Mouse (Mus musculus): ENCODE results near the gene Rps11. TPM values are rescaled to one million over a fixed set of nuclear protein-coding genes. Genes with fewer than 3 reads are reported as not detected.
A peak's percentile ranks its signal among the peaks of the same experiment; 100 is the strongest.

Rps11 gene
- polyA plus RNA-seq, 1 experiment, result 221 TPM

GRCm38 (mm10) chr7:45094121-45094520 is 30.1 kb downstream of the Rps11 start:
- no peak for DNase-seq
- TF ChIP-seq CTCF (IDR thresholded peaks at IDR 0.05; ENCODE audit: insufficient read depth, low read length), result no peak
- TF ChIP-seq POLR2A (IDR thresholded peaks at IDR 0.05; ENCODE audit: borderline replicate concordance, extremely low read depth, low read depth, low read length), result no peak
- peaks cover 2% of the 10 kb centered on the region; the same call in 1 of the 2 replicates for H3K4me1 ChIP-seq (ENCODE audit: control insufficient read depth, insufficient read depth, low read length)
- no peak overlapping the region for H3K4me3 ChIP-seq (replicated peaks; ENCODE audit: extremely low read depth, low read depth, low read length)
- 63% methylated on average over 7 of the region's 7 CpGs for WGBS

- Histone ChIP-seq H3K4me1 (ENCODE audit: control insufficient read depth, insufficient read depth, low read length) (peaks cover 2% of the 10 kb centered on the region; the same call in 1 of the 2 replicates), H3K4me3 (replicated peaks; ENCODE audit: extremely low read depth, low read depth, low read length) (no peak overlapping the region)
- DNase-seq, result no peak
- 42% methylated on average over 18 of the region's 18 CpGs for WGBS
- TF ChIP-seq CTCF (IDR thresholded peaks at IDR 0.05; ENCODE audit: insufficient read depth, low read length) (no peak), POLR2A (IDR thresholded peaks at IDR 0.05; ENCODE audit: borderline replicate concordance, extremely low read depth, low read depth, low read length) (no peak)
These were observed 30.7 kb downstream of the Rps11 start for GRCm38 (mm10) chr7:45093516-45093905.

GRCm38 (mm10) chr7:45092828-45093515 is 31.3 kb downstream of the Rps11 start:
- H3K4me3 ChIP-seq (replicated peaks; ENCODE audit: extremely low read depth, low read depth, low read length), result no peak overlapping the region
- no peak for DNase-seq
- peaks cover 2% of the 10 kb centered on the region; the same call in 1 of the 2 replicates for H3K4me1 ChIP-seq (ENCODE audit: control insufficient read depth, insufficient read depth, low read length)
- WGBS, result 66% methylated on average over 12 of the region's 12 CpGs
- TF ChIP-seq POLR2A (IDR thresholded peaks at IDR 0.05; ENCODE audit: borderline replicate concordance, extremely low read depth, low read depth, low read length), result no peak
- no peak for TF ChIP-seq CTCF (IDR thresholded peaks at IDR 0.05; ENCODE audit: insufficient read depth, low read length)

- DNase-seq, result peak; percentile 45
- WGBS, result 1% methylated on average over 16 of the region's 16 CpGs
- peaks cover 2% of the 10 kb centered on the region; the same call in 1 of the 2 replicates for H3K4me1 ChIP-seq (ENCODE audit: control insufficient read depth, insufficient read depth, low read length)
These were observed 32.2 kb downstream of the Rps11 start, which contains the start of gene Rcn3 for GRCm38 (mm10) chr7:45092048-45092447. Gene Rcn3, minus strand, starts transcription at chr7:45092221.

DNA sequence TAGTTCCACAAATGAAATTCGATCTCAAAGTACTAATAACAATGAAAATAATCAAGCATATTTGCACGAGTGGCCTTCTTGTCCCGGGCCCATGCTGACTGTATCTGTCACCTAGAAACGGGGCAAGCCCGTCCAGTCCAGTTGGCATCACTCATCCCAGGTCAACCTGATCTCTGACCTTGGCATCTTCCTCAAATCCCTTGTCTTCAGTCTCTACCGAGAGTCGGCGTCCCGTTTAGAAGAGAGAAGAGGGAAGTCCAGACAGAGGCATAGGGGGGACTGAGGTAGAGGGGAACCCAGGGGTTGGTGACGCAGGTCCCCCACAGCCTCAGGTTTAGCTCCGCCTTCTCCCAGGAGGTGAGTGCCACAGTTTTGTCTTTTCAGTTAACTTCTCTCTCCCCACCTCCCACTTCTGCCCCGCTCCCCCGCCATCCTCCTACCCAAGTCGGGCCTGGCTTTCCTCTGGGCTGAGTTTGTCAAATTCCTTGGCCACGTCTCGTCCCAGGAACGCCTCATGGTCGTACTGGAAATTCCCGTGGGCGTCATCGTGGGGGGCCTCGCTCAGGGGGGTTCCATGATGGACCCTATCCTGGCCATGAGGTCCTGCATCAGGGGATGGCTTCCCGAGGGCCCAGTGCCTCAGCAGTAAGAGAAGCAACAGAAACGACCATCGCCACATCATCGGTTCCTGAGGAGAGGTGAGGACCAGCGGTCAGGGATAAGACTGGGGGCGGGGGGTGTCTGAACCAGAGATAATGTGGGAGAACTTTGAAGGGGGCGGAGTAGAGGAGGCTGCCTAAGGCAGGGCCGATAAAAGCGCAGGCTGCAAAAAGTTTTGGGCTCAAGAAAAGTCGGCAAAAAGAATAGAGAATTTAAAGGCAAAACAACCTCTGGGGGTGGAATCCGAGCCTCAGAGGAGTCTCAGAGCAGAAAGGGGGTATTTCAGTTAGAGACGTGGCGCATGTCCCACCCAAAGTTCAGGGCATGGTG is 32.9 kb downstream of the Rps11 start:
- Histone ChIP-seq H3K4me1 (ENCODE audit: control insufficient read depth, insufficient read depth, low read length) (peaks cover 2% of the 10 kb centered on the region; the same call in 1 of the 2 replicates), H3K4me3 (replicated peaks; ENCODE audit: extremely low read depth, low read depth, low read length) (peak overlapping the region; percentile 37)
- TF ChIP-seq POLR2A (IDR thresholded peaks at IDR 0.05; ENCODE audit: borderline replicate concordance, extremely low read depth, low read depth, low read length) (no peak), CTCF (IDR thresholded peaks at IDR 0.05; ENCODE audit: insufficient read depth, low read length) (no peak)
- no peak for DNase-seq
- 22% methylated on average over 35 of the region's 35 CpGs for WGBS

More at GRCm38 (mm10) chr7:45092048-45092447, 32.2 kb downstream of the Rps11 start, which contains the start of gene Rcn3:
- H3K4me3 ChIP-seq (replicated peaks; ENCODE audit: extremely low read depth, low read depth, low read length), result peak within 1 kb of the TSS; percentile 37
- TF ChIP-seq POLR2A (IDR thresholded peaks at IDR 0.05; ENCODE audit: borderline replicate concordance, extremely low read depth, low read depth, low read length), result peak; percentile 46; the same call in 1 of the 2 replicates
- no peak for TF ChIP-seq CTCF (IDR thresholded peaks at IDR 0.05; ENCODE audit: insufficient read depth, low read length)

DNA sequence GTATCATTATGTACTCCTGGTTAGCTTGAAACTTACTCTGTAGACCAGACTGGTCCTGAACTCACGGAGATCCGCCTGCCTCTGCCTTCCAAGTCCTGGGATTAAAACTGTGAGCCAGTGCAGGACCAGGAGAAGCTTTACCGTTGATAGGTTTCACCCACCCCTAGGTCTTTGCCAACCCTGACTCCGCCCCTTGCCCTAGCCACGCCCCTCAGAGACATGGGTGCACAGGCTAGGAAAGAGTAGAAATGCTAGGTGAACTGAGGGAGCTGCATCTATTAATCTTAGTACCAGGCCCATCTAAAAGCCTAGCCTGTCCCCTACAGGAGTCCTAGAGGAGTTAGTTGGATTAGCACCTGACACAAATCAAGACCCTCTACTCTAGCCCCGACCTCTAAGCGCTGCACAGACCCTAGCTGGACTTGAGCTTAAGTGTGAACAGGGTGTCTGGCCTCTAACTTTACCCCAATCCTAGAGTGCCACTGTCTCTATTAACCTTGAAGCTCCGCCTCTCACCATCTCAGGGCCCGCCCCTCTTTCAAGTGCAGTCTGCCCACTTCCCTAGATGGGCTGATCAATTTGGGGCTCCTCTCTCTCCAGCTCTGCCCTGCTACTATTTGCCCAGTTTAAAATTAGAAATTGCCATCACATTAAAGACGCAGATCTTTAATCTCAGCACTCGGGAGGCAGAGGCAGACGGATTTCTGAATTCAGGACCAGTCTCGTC is 33.8 kb downstream of the Rps11 start:
- no peak for DNase-seq
- TF ChIP-seq POLR2A (IDR thresholded peaks at IDR 0.05; ENCODE audit: borderline replicate concordance, extremely low read depth, low read depth, low read length) (no peak), CTCF (IDR thresholded peaks at IDR 0.05; ENCODE audit: insufficient read depth, low read length) (no peak)
- Histone ChIP-seq H3K4me3 (replicated peaks; ENCODE audit: extremely low read depth, low read depth, low read length) (no peak overlapping the region), H3K4me1 (ENCODE audit: control insufficient read depth, insufficient read depth, low read length) (peaks cover 2% of the 10 kb centered on the region; the same call in 1 of the 2 replicates)
- WGBS, result 74% methylated on average over 13 of the region's 13 CpGs

- TF ChIP-seq POLR2A (IDR thresholded peaks at IDR 0.05; ENCODE audit: borderline replicate concordance, extremely low read depth, low read depth, low read length), result no peak
- TF ChIP-seq CTCF (IDR thresholded peaks at IDR 0.05; ENCODE audit: insufficient read depth, low read length), result no peak
- 93% methylated on average over 17 of the region's 17 CpGs for WGBS
- DNase-seq, result no peak
- H3K4me3 ChIP-seq (replicated peaks; ENCODE audit: extremely low read depth, low read depth, low read length), result no peak overlapping the region
- peaks cover 2% of the 10 kb centered on the region; the same call in 1 of the 2 replicates for H3K4me1 ChIP-seq (ENCODE audit: control insufficient read depth, insufficient read depth, low read length)
These were observed 35.6 kb downstream of the Rps11 start for GRCm38 (mm10) chr7:45088597-45088996.

GRCm38 (mm10) chr7:45086084-45086483 is 38.2 kb downstream of the Rps11 start:
- 82% methylated on average over 4 of the region's 4 CpGs for WGBS
- no peak overlapping the region for H3K4me3 ChIP-seq (replicated peaks; ENCODE audit: extremely low read depth, low read depth, low read length)
- peaks cover 4% of the 10 kb centered on the region; the same call in 1 of the 2 replicates for H3K4me1 ChIP-seq (ENCODE audit: control insufficient read depth, insufficient read depth, low read length)
- no peak for DNase-seq
- TF ChIP-seq POLR2A (IDR thresholded peaks at IDR 0.05; ENCODE audit: borderline replicate concordance, extremely low read depth, low read depth, low read length) (no peak), CTCF (IDR thresholded peaks at IDR 0.05; ENCODE audit: insufficient read depth, low read length) (no peak)
